Mouse (Mus musculus) intestine, postnatal 0 days (tissue): ENCODE measurements at regions not wholly inside any gene's neighbourhood (a gene's known extent, or its start where the extent isn't known, plus 50 kb on each side); places are given as distances from the start of the nearest gene placed in this dataset.
A peak's percentile ranks its signal among the peaks of the same experiment; 100 is the strongest.

Experiments used
- ATAC-seq: fragments of 200-750 bp; cut with Nextera tagmentation; 2 replicates; pipeline ENCODE4 v1.8.0; 2017; ENCODE audit warnings: mild to moderate bottlenecking, moderate TSS enrichment, moderate library complexity
- H3K27ac ChIP-seq: fragments of 300-500 bp; sonication (generic); 2 replicates; pipeline ENCODE4 v1.5.1; 2014; ENCODE audit warnings: mild to moderate bottlenecking, low read depth, low read length, moderate library complexity
- H3K27me3 ChIP-seq: fragments of 300-500 bp; sonication (generic); replicated peaks from 2 replicates; pipeline ENCODE4 v1.6.1; 2014; ENCODE audit warnings: low read length, mixed read lengths; ENCODE audit not compliant: control insufficient read depth, insufficient read depth
- H3K36me3 ChIP-seq: fragments of 300-500 bp; sonication (generic); 2 replicates; pipeline ENCODE4 v1.6.1; 2014; ENCODE audit warnings: mild to moderate bottlenecking, moderate library complexity; ENCODE audit not compliant: control insufficient read depth, insufficient read depth
- H3K4me1 ChIP-seq: fragments of 300-500 bp; sonication (generic); replicated peaks from 2 replicates; pipeline ENCODE4 v1.6.1; 2014; ENCODE audit warnings: antibody characterized with exemption, low read length, mixed read lengths; ENCODE audit not compliant: control insufficient read depth, insufficient read depth
- H3K4me2 ChIP-seq: fragments of 300-500 bp; sonication (generic); replicated peaks from 2 replicates; pipeline ENCODE4 v1.6.1; 2014; ENCODE audit warnings: low read depth, mild to moderate bottlenecking, moderate library complexity
- H3K4me3 ChIP-seq: fragments of 300-500 bp; sonication (generic); 2 replicates; pipeline ENCODE4 v1.5.1; 2014; ENCODE audit warnings: low read depth, low read length
- H3K9ac ChIP-seq: fragments of 300-500 bp; sonication (generic); 2 replicates; pipeline ENCODE4 v1.6.1; 2014; ENCODE audit warnings: mild to moderate bottlenecking, low read depth, low read length
- H3K9me3 ChIP-seq: fragments of 300-500 bp; sonication (generic); 2 replicates; pipeline ENCODE4 v1.6.1; 2016; ENCODE audit warnings: mixed run types; ENCODE audit not compliant: control insufficient read depth
- CTCF ChIP-seq: sonication (generic); IDR thresholded peaks from 2 replicates; pipeline ENCODE4 v1.5.1; 2016; ENCODE audit warnings: low read depth, mild to moderate bottlenecking, control low read depth, antibody characterized with exemption, moderate library complexity
- WGBS: fragments of 180-500 bp; shearing (Covaris S2); extraction: QIAGEN DNeasy Blood & Tissue Kit; methylation state at CpG from one replicate; pipeline ENCODE4 v1.1.7; 2014; 5-methylcytosine and 5-hydroxymethylcytosine counted together

DNA sequence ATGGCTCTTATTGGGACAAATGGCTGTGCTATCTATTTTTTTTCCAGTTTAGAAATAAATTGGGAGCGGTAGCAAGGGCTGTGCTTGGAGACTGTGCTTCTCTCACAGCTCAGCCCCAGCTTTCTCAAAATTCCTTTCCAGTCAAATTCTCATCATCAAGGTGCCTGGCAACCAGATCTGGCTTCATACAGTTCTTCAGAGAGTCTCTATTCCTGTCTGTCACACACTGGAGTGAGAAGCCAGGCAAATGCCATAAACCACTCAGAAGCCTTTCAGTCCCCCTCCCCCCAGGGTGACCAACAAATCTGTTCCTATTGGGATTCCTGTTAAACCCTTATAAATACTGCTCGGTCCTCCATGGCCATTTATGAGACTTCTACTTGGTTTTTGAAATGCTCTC is 531.7 kb upstream of the Atp11b start:
- Histone ChIP-seq H3K9me3 (no peaks in the 10 kb centered on the region), H3K4me1 (no peaks in the 10 kb centered on the region), H3K9ac (no peak overlapping the region), H3K4me3 (no peak overlapping the region), H3K27me3 (no peaks in the 10 kb centered on the region), H3K4me2 (no peak overlapping the region), H3K27ac (no peak overlapping the region), H3K36me3 (no peaks in the 10 kb centered on the region)
- no peak for ATAC-seq
- TF ChIP-seq CTCF: no peak
- WGBS: 45% methylated on average over 2 of the region's 2 CpGs

DNA sequence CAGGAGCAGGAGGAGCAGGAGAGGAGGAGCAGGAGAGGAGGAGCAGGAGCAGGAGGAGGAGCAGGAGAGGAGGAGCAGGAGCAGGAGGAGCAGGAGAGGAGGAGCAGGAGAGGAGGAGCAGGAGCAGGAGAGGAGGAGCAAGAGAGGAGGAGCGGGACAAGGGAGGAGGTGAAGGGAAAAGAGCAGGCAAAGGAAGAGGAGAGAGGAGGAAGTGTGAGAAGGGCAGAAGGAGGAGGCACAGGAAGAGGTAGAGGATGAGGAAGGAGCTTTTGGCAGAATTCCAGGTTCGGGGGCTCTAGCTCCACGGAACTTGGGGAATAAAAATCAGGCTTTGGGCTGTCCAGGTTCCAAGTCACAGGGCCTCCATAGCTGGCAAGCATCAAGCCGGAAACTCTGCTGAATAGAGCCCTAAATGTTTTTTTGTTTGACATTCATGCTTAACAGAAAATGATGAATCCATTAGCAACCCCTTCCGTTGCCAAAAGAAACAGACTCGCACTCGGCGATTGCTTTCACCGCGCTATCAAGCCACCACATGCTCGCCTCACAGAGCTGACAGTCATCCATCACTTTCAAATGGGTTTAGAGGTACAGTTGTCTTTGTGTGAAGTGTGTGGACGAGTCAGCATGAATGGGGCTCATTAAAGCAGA is 528.7 kb upstream of the Atp11b start:
- no peak for TF ChIP-seq CTCF
- Histone ChIP-seq H3K36me3 (no peaks in the 10 kb centered on the region), H3K4me1 (no peaks in the 10 kb centered on the region), H3K27ac (no peak overlapping the region), H3K9me3 (no peaks in the 10 kb centered on the region), H3K27me3 (no peaks in the 10 kb centered on the region), H3K4me2 (peak overlapping the region; percentile 30; the same call in 1 of the 2 replicates), H3K4me3 (no peak overlapping the region), H3K9ac (no peak overlapping the region)
- ATAC-seq: no peak
- WGBS: 28% methylated on average over 12 of the region's 12 CpGs

DNA sequence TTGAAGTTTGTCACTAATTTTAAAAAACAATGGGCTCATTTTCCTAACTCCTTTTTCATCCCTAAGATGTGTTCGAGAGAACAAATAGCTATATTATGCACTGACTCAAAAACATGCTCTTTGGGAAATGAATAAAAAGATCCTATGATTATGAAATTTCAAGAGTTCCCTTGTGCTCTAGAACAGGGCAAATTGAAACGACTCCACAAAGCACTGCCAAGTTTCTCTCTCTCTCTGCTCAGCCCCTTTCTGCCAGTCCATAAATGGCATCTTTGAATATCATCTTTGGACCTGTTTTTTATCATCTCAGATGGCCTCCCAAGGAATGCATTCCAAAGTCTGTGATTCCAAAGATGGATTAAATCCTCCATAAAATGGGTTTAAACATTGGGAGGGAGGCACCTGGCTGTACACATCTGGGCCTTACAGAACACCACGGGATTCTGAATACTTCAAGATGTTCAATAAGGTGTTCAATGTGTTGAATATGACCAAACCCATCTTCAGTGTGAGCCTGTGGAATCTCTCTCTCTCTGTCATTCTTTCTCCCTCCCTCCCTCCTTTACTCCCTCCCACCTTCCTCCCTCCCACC is 528.0 kb upstream of the Atp11b start:
- no peak for ATAC-seq
- TF ChIP-seq CTCF: no peak
- H3K9me3 ChIP-seq: no peaks in the 10 kb centered on the region
- H3K9ac ChIP-seq: no peak overlapping the region
- H3K4me3 ChIP-seq: no peak overlapping the region
- H3K27ac ChIP-seq: no peak overlapping the region
- no peaks in the 10 kb centered on the region for H3K36me3 ChIP-seq
- no peak overlapping the region; the same call in 1 of the 2 replicates for H3K4me2 ChIP-seq
- no peaks in the 10 kb centered on the region for H3K27me3 ChIP-seq
- H3K4me1 ChIP-seq: no peaks in the 10 kb centered on the region
- 57% methylated on average over 3 of the region's 3 CpGs for WGBS

DNA sequence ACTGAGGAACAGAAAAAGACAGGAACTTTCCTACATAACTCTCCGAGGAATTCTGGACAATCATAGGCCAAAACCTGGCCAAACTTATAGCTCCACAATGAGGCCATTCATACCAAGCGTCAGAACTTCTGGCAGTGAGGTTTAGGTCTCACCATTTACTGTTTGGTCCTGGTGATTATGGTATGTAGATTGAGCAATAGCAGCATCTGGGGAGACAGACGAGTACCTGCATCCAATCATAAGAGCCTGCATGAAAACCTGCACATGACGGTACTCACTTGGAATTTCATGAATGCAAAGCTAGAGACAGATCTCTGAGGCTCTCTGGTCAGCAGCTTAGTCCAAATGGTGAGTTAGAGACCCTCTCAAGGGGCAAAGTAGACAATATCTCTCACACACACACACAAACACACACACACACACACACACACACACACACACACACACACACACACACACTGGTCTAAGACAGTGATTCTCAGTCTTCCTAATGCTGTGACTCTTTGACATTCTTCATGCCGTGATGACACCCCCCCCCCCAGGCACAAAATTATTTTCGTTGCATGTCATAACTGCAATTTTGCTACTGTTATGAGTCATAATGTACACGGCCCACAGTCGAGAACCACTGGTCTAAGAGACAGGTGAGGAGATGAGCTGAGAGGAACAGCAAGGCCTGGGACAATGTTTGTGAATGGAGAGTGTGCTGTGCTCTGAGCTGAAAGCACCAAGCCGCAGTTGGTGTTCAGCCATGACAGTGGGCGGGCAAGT is 522.6 kb upstream of the Atp11b start:
- WGBS: 77% methylated on average over 10 of the region's 10 CpGs
- H3K9ac ChIP-seq: no peak overlapping the region
- no peak overlapping the region for H3K4me2 ChIP-seq
- H3K4me1 ChIP-seq: no peaks in the 10 kb centered on the region
- H3K27me3 ChIP-seq: no peaks in the 10 kb centered on the region
- ATAC-seq: no peak
- H3K4me3 ChIP-seq: no peak overlapping the region
- no peaks in the 10 kb centered on the region for H3K9me3 ChIP-seq
- no peaks in the 10 kb centered on the region for H3K36me3 ChIP-seq
- no peak overlapping the region for H3K27ac ChIP-seq
- TF ChIP-seq CTCF: no peak

DNA sequence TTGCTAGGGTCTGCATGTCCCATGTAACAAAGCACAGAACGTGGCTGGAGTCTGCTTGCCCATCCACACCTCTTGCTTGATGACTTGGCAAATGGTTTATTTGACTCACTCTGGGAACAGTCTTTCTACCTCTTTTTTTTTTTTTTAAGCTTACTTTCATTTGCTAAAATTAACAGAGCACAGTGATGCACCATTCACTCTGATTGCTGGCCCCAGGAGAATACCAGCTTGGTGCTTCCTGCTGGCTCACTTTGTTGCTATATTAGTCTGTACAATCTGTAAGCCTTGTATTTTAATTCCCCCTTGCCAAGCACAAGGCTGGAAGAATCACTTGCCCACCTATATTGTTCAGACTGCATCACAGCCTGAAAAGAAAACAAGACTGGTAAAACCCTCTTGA is 521.4 kb upstream of the Atp11b start:
- Histone ChIP-seq H3K4me1 (no peaks in the 10 kb centered on the region), H3K27me3 (no peaks in the 10 kb centered on the region), H3K36me3 (no peaks in the 10 kb centered on the region), H3K4me3 (no peak overlapping the region), H3K4me2 (no peak overlapping the region), H3K27ac (no peak overlapping the region), H3K9ac (no peak overlapping the region), H3K9me3 (no peaks in the 10 kb centered on the region)
- ATAC-seq: no peak
- TF ChIP-seq CTCF: no peak
- WGBS: 69% methylated on average over 1 of the region's 1 CpGs

DNA sequence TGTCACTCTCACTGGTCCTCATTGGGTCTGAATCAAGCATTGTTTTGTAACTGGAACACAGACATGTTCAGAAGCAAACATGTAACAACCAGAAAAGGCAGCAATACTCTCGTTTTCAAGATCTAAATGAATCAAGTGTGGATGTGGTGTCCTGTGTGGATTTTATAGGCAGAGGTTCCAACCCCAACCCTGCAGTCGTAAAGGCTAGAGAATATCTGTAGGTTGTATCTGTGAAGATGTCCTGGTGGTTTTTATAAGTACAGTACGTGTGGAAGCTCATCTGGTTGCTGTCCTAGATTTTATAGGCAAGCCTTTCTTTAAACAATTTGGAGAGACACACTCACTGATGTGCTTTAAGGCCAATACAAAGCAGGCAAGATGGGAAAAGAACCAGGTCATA is 518.8 kb upstream of the Atp11b start:
- no peaks in the 10 kb centered on the region for H3K4me1 ChIP-seq
- no peak overlapping the region for H3K4me2 ChIP-seq
- no peak overlapping the region for H3K9ac ChIP-seq
- WGBS: 72% methylated on average over 3 of the region's 3 CpGs
- no peak for ATAC-seq
- no peaks in the 10 kb centered on the region for H3K36me3 ChIP-seq
- no peaks in the 10 kb centered on the region for H3K9me3 ChIP-seq
- no peak for TF ChIP-seq CTCF
- no peaks in the 10 kb centered on the region for H3K27me3 ChIP-seq
- no peak overlapping the region for H3K27ac ChIP-seq
- no peak overlapping the region for H3K4me3 ChIP-seq
